In genomic region chr15:94404071-94404545, GRCm38 (mm10) we compare ENCODE assay signal across 8 mouse cellular contexts.
DNase-seq lines count a peak whose midpoint lies in the region; ATAC-seq lines count a peak whose summit lies in the region.

No protein-coding gene starts in this region.

- peak overlapping the region; percentile 89 for H3K4me2 ChIP-seq in hindbrain, embryonic 12.5 days (replicated peaks)

- under 1% methylated on average over 42 of the region's 65 CpGs for WGBS in hindbrain, embryonic 12.5 days

- H3K9me3 ChIP-seq in hindbrain, embryonic 12.5 days (replicated peaks): no peaks in the 10 kb centered on the region

- peaks cover 8% of the 10 kb centered on the region for H3K4me1 ChIP-seq in hindbrain, embryonic 12.5 days

- H3K4me3 ChIP-seq in hindbrain, embryonic 12.5 days: peak overlapping the region; percentile 67

- H3K27ac ChIP-seq in hindbrain, embryonic 12.5 days: no peak overlapping the region

- peak overlapping the region; percentile 74 for H3K9ac ChIP-seq in hindbrain, embryonic 12.5 days

- no peaks in the 10 kb centered on the region for H3K36me3 ChIP-seq in hindbrain, embryonic 12.5 days

- H3K27me3 ChIP-seq in hindbrain, embryonic 12.5 days: peaks cover 33% of the 10 kb centered on the region

- ATAC-seq in hindbrain, embryonic 12.5 days (ENCODE audit: low FRiP score): peak; percentile 94

- peak; percentile 29 for DNase-seq in WW6 (ENCODE audit: low read depth, low spot score)
- peak; percentile 88 to 94 for DNase-seq in cerebellum, postnatal 14 days
- DNase-seq in frontal cortex, postnatal 25 days (ENCODE audit: low spot score in 2 of 2): peak; percentile 76 to 80
- peak; percentile 86 to 90 for DNase-seq in layer of hippocampus, postnatal 14 days (ENCODE audit: low spot score in 2 of 2)
- peak; percentile 60 for DNase-seq in lung, postnatal 14 days
- peak; percentile 89 for DNase-seq in right cerebral cortex, postnatal 14 days
- peak; percentile 79 to 80 for DNase-seq in urinary bladder, postnatal 4 days (ENCODE audit: low spot score in 2 of 2)

Comparison
In these comparisons a context has a peak if more than half of its experiments do, and no peak if none do; other contexts are left out.
1. DNase-seq: peak in every context shown above with its lines; median percentile 91 in cerebellum, postnatal 14 days; 89 in right cerebral cortex, postnatal 14 days; 88 in layer of hippocampus, postnatal 14 days; 80 in urinary bladder, postnatal 4 days; 78 in frontal cortex, postnatal 25 days; 60 in lung, postnatal 14 days; 29 in WW6.